Mouse (Mus musculus): ENCODE measurements at regions not wholly inside any gene's neighbourhood (a gene's known extent, or its start where the extent isn't known, plus 50 kb on each side); places are given as distances from the start of the nearest gene placed in this dataset.

- no peak for TF ChIP-seq POLR2A (IDR thresholded peaks at IDR 0.05; ENCODE audit: insufficient read depth, low read depth, low read length)
- no peak for TF ChIP-seq CTCF (IDR thresholded peaks at IDR 0.05)
Observed at GRCm38 (mm10) chr9:46632576-46632975, 312.8 kb upstream of the 4931429L15Rik start.
